Mouse (Mus musculus) erythroblast, embryonic 14.5 days (primary cell): ENCODE data around the gene Tuba3b.

Experiments
- GATA1 ChIP-seq: IDR thresholded peaks from 2 replicates; pipeline ENCODE4 v1.6.1; 2012; ENCODE audit warnings: low read length, inconsistent platforms, mixed read lengths
- TAL1 ChIP-seq: IDR thresholded peaks from 3 replicates; pipeline ENCODE4 v1.6.1; 2012; ENCODE audit warnings: low read length, inconsistent platforms, mixed read lengths

DNA sequence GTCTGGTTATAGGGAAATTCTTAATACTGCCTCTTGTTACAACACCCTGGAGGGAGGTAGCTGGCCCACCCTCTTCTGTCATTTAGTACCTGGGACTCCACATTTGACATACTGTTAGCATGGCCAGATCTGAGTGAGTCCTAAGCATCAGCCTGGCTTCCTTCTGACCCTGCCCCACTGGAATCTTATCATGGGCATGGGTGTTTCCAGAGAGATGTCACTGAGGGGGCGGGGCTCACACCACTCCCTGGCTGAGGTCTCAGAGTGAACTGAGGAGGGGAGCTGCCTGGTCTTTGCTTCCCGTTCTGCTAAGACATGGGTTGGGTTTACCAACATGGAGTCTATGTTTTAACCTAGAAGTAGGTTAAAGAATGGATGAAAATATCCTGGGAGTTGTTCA, 36.4 kb downstream of the Tuba3b start:
- no peak for TF ChIP-seq GATA1
- TF ChIP-seq TAL1 = no peak
